Mouse (Mus musculus) urinary bladder, adult 18-20 months (tissue): ENCODE measurements around the gene Ece1.
A peak's percentile ranks its signal among the peaks of the same experiment; 100 is the strongest.

Experiments
- DNase-seq, 2 experiments: peaks; one replicate each; pipeline ENCODE4 v3.0.0; 2022; ENCODE audit warnings: low spot score in 2 of 2, mixed read lengths in 2 of 2

Gene Ece1

GRCm38 (mm10) chr4:137882663-137883062 is 20.6 kb downstream of the Ece1 start:
- DNase-seq: no peak

DNA sequence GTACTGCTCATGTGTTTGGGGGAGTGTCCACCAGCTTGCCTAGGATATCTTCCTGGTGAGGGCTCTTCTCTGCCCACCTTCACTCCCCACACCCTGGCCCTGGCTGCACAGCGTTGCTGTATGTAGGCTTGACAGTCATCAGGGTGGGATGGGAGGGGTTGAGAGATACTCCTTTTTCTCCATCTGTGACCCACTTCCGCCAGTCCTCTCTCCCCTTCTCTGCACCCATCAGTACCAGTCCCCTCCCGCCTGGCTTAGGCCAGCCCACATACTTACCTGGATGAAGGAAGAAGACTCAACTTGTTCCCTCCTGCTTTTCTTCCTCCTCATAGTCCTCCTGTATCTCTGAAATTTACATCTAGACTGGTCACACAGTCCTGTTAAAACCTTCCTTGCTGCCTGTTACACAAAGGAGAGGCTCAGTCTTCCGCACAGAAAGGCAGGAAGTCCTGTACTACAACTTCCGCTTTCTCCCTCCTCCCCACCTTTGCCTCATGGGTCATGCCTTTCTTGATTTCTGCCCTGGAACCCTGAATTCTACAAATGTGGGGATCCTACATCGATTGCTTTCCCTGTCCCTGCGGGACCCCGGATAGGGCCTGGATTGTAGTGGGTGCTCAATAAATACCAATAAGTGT is 21.6 kb downstream of the Ece1 start:
- DNase-seq: no peak

GRCm38 (mm10) chr4:137887337-137887992 is 25.4 kb downstream of the Ece1 start:
- DNase-seq: no peak

GRCm38 (mm10) chr4:137887993-137888388 is 26.0 kb downstream of the Ece1 start:
- DNase-seq: no peak

- peak in 1 of 2 experiments; percentile 56 for DNase-seq
These were observed 28.6 kb downstream of the Ece1 start for GRCm38 (mm10) chr4:137890596-137890995.

DNA sequence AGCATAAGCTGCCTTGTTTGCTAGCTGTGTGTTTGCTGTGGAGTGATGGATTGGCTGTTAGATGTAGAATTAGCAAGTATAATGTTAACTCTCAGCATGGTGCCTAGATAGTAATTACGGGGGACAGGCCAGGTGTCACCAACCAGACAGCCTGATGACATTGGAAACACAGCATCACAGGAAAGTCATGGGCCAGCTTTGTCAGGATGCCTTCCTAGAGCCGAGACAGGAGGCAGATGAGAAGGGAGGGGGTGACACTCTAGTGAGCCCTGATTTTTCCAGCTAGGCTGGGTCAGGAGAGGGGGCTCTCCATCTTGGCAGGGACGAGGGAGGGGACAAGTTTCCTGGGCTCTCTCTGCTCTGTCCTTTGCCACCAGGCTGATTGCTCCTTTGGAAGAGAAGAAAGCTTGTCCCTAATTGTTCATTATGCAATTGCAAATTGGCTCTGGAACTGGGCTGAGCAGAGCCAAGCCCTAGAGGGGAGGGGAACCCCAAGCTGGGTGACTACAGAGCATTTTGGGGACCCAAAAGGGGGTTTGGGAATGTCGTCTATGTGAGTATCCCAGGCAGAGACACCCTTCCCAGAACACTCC is 29.6 kb downstream of the Ece1 start:
- DNase-seq: no peak

- no peak for DNase-seq
These were observed 30.7 kb downstream of the Ece1 start for GRCm38 (mm10) chr4:137892713-137893242.

DNA sequence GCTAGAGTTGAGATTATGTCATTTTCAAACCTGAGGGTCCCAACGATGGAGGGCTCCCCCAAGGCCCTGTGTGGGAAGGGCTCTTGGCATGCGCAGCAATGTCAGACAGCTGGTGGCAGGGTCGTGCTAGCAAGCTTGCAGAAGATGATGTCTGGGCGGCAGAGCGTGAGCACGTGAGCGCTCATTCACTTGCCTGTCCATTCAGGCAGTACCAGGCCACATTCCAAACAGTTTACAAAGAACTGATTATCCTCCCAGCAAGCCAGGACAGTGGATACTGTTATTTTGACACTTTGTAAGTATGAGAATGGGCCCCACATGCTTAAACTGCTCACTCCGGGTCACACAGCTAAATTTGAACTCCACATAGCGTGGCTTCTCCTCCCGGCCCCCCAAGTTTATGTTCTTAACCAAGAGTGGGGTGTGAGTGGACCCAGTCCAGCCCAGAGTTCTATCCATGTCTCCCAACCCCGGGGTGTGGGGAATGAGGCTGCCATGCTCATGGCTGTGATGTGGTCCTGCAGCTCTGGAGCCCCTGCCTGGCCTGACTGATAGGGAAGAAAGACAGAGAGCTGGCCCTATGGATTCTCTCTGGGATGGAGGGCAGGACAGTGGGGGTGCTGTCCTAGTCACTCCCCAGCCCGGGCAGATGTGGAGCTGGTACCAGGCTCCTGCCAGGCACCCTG is 34.7 kb downstream of the Ece1 start:
- no peak for DNase-seq

- DNase-seq: peak in 1 of 2 experiments; percentile 60
These were observed 35.2 kb downstream of the Ece1 start for GRCm38 (mm10) chr4:137897298-137897612.

- DNase-seq: no peak
These were observed 36.5 kb downstream of the Ece1 start for GRCm38 (mm10) chr4:137898490-137898889.

GRCm38 (mm10) chr4:137902268-137902667 is 40.2 kb downstream of the Ece1 start:
- no peak for DNase-seq

GRCm38 (mm10) chr4:137902873-137903272 is 40.8 kb downstream of the Ece1 start:
- no peak for DNase-seq

- no peak for DNase-seq
These were observed 43.0 kb downstream of the Ece1 start for GRCm38 (mm10) chr4:137904956-137905551.

- DNase-seq: peak in 1 of 2 experiments; percentile 58
These were observed 45.9 kb downstream of the Ece1 start for GRCm38 (mm10) chr4:137907979-137908378.

GRCm38 (mm10) chr4:137908489-137908888 is 46.5 kb downstream of the Ece1 start:
- no peak for DNase-seq

DNA sequence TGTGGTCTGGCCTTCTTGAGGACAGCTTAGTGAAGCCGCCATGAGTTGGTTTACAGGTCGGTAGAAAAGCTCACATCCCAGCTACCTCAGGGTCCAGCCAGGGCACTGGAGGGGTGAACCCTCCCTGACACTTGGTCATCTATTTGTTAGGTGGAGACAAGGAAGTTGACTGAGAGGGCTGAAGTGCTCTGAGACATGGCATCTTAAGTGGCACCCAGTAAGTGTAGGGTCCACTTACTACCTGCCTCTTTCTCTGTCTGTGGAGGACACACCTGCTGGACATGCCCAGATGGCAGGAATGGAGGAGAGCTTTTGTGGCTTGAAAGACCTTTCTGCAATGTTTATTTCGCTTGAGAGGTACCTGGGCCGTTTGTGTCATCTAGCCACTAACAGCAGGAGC is 46.9 kb downstream of the Ece1 start:
- DNase-seq: no peak

DNA sequence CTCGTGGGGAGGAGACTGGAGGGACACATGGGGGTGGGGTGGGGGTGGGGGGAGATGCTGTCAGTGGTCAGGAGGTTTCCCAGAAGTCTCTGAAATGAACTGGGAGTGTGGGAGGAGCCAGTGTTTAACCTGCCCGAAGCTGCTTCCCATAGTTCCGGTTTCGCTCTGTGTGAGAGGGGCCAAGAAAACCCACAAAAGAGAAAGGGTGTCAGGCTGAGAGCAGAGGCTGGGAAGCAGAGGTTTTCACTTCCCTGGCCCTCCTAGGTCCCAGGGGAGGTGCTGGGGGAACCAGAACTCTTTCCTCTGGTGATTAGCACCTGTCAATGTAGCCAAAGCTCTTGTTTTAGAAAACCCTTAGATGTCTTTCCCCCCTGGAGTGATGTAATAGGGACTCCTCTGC is 47.4 kb downstream of the Ece1 start:
- DNase-seq: no peak

GRCm38 (mm10) chr4:137910382-137911009 is 48.5 kb downstream of the Ece1 start:
- no peak for DNase-seq

- DNase-seq: no peak
These were observed 49.6 kb downstream of the Ece1 start for GRCm38 (mm10) chr4:137911657-137912056.

DNA sequence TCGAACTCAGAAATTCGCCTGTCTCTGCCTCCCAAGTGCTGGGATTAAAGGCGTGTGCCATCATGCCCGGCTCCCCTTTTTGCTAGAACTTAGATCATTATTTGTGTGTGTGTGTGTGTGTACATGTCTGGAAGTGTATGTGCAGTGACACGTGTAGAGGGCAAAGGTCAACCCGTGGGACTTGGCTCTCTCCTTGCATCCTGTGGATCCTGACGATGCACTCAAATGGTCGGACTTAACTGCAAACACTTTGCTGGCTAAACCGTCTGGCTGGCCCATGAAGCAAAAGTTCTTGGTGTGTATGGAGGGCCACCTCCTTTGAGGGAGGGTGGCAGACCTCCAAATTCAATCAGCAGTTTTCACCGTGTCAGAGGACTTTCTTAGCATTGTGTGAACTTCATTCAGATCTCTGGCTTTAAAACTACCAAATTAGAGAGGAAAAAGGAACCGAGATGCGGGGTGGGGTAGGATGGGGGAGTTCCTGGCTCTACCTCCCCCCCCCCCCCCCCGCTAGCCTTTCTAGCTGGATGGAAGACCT is 50.8 kb downstream of the Ece1 start:
- DNase-seq: no peak

DNA sequence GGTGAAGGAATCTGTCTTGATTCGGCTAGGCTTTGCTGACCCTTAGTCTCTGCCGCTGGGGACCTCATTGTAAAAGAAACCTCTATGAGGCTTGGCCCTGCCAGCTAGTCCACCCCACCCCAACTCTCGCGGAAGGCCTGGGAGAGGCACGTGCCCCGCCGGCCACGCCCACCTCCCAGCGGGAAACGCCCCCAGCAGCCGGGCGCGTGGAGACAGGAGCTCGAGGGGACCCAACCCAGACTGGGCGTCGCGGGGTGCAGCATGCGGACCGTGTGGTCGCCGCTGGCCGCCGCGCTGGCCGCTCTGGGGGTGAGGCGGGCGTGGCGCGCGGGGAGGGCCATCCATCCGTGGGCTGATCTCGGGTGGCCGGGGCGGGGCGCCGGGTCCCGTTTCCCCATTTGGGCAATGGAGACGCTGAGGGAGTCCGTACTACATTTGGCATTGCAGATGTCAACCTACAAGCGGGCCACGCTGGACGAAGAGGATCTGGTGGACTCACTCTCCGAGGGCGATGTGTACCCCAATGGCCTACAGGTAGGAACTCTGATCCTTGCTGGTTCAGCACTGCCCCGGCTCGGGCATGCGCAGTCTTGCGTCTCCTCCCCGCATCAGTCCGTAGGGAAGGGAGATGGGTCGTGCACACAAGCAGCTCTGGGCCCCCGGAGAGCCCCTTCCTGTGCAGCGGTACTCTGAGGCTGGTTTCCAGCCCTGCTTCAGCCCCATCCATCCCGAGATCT is 51.5 kb downstream of the Ece1 start:
- peak; percentile 82 to 83 for DNase-seq
